Mouse (Mus musculus): ENCODE data around the gene Iqce. TPM values are rescaled to one million over a fixed set of nuclear protein-coding genes. Genes with fewer than 3 reads are reported as not detected.

The Iqce gene
- polyA plus RNA-seq (2012; fragmentation: generic; extraction: Trizol) = 4.8 TPM

- Histone ChIP-seq H3ac (ENCODE audit: control insufficient read depth, insufficient read length) (peak within 1 kb of the TSS; percentile 73), H3K4me2 (ENCODE audit: low read depth) (peak within 1 kb of the TSS; percentile 84), H3K79me2 (ENCODE audit: control insufficient read depth, insufficient read depth) (no peaks in the 10 kb centered on the region), H3K4me3 (peak within 1 kb of the TSS; percentile 50), H3K36me3 (ENCODE audit: control insufficient read depth, insufficient read depth) (peaks cover 2% of the 10 kb centered on the region), H3K27me3 (ENCODE audit: control insufficient read depth, insufficient read depth, insufficient read length) (no peaks in the 10 kb centered on the region)
- TF ChIP-seq REST (IDR thresholded peaks at IDR 0.05; ENCODE audit: insufficient read depth, insufficient read length) (no peak), POLR2AphosphoS2 (IDR thresholded peaks at IDR 0.05; ENCODE audit: insufficient read length, low read depth) (peak; percentile 36), MYOD1 (IDR thresholded peaks at IDR 0.05; ENCODE audit: control insufficient read depth in 1 of 3, insufficient read length in 2 of 3, low read depth in 2 of 3) (no peak), USF1 (IDR thresholded peaks at IDR 0.05; ENCODE audit: low read depth) (no peak), MAX (IDR thresholded peaks at IDR 0.05; ENCODE audit: low read depth) (no peak), TCF3 (IDR thresholded peaks at IDR 0.05; ENCODE audit: insufficient read length, low read depth) (no peak), POLR2A (IDR thresholded peaks at IDR 0.05; ENCODE audit: insufficient read length, low read depth) (peak; percentile 70), TCF12 (IDR thresholded peaks at IDR 0.05; ENCODE audit: insufficient read depth, poor library complexity, severe bottlenecking) (no peak), MYOG (IDR thresholded peaks at IDR 0.05; ENCODE audit: control insufficient read depth in 1 of 3, insufficient read depth in 1 of 3, insufficient read length in 2 of 3, low read depth in 2 of 3) (no peak), CEBPB (IDR thresholded peaks at IDR 0.05; ENCODE audit: insufficient read depth, poor library complexity, severe bottlenecking) (no peak), SRF (IDR thresholded peaks at IDR 0.05; ENCODE audit: control insufficient read depth, insufficient read length, low read depth) (no peak), E2F4 (IDR thresholded peaks at IDR 0.05; ENCODE audit: insufficient read depth) (no peak)
Measured at GRCm38 (mm10) chr5:140702103-140702513, at the start of gene Iqce. TSS of gene Iqce (minus strand) at chr5:140702378.

- TF ChIP-seq SRF (IDR thresholded peaks at IDR 0.05; ENCODE audit: control insufficient read depth, insufficient read length, low read depth) (no peak), MAX (IDR thresholded peaks at IDR 0.05; ENCODE audit: low read depth) (no peak), CEBPB (IDR thresholded peaks at IDR 0.05; ENCODE audit: insufficient read depth, poor library complexity, severe bottlenecking) (no peak), TCF3 (IDR thresholded peaks at IDR 0.05; ENCODE audit: insufficient read length, low read depth) (no peak), POLR2AphosphoS2 (IDR thresholded peaks at IDR 0.05; ENCODE audit: insufficient read length, low read depth) (no peak), TCF12 (IDR thresholded peaks at IDR 0.05; ENCODE audit: insufficient read depth, poor library complexity, severe bottlenecking) (no peak), USF1 (IDR thresholded peaks at IDR 0.05; ENCODE audit: low read depth) (no peak)
Measured at GRCm38 (mm10) chr5:140750925-140751324, 48.7 kb upstream of the Iqce start.

GRCm38 (mm10) chr5:140749062-140749875 is 47.1 kb upstream of the Iqce start:
- TF ChIP-seq POLR2A (IDR thresholded peaks at IDR 0.05; ENCODE audit: insufficient read length, low read depth) (peak; percentile 38), E2F4 (IDR thresholded peaks at IDR 0.05; ENCODE audit: insufficient read depth) (no peak), MYOD1 (IDR thresholded peaks at IDR 0.05; ENCODE audit: control insufficient read depth in 1 of 3, insufficient read length in 2 of 3, low read depth in 2 of 3) (no peak), USF1 (IDR thresholded peaks at IDR 0.05; ENCODE audit: low read depth) (no peak), CEBPB (IDR thresholded peaks at IDR 0.05; ENCODE audit: insufficient read depth, poor library complexity, severe bottlenecking) (peak; percentile 73; the same call in 1 of the 2 replicates), TCF3 (IDR thresholded peaks at IDR 0.05; ENCODE audit: insufficient read length, low read depth) (no peak), REST (IDR thresholded peaks at IDR 0.05; ENCODE audit: insufficient read depth, insufficient read length) (no peak), POLR2AphosphoS2 (IDR thresholded peaks at IDR 0.05; ENCODE audit: insufficient read length, low read depth) (no peak), TCF12 (IDR thresholded peaks at IDR 0.05; ENCODE audit: insufficient read depth, poor library complexity, severe bottlenecking) (no peak), MYOG (IDR thresholded peaks at IDR 0.05; ENCODE audit: control insufficient read depth in 1 of 3, insufficient read depth in 1 of 3, insufficient read length in 2 of 3, low read depth in 2 of 3) (no peak), SRF (IDR thresholded peaks at IDR 0.05; ENCODE audit: control insufficient read depth, insufficient read length, low read depth) (no peak)
- H3K4me2 ChIP-seq (ENCODE audit: low read depth) = peak overlapping the region; percentile 63
- peak overlapping the region; percentile 23 for H3K4me3 ChIP-seq

More at GRCm38 (mm10) chr5:140750925-140751324, 48.7 kb upstream of the Iqce start:
- no peaks in the 10 kb centered on the region for H3K36me3 ChIP-seq (ENCODE audit: control insufficient read depth, insufficient read depth)
- no peaks in the 10 kb centered on the region for H3K27me3 ChIP-seq (ENCODE audit: control insufficient read depth, insufficient read depth, insufficient read length)
- H3K79me2 ChIP-seq (ENCODE audit: control insufficient read depth, insufficient read depth) = no peaks in the 10 kb centered on the region
- H3K4me3 ChIP-seq = no peak overlapping the region
- H3K4me2 ChIP-seq (ENCODE audit: low read depth) = no peak overlapping the region
- no peak overlapping the region for H3ac ChIP-seq (ENCODE audit: control insufficient read depth, insufficient read length)

GRCm38 (mm10) chr5:140748425-140748824 is 46.2 kb upstream of the Iqce start:
- Histone ChIP-seq H3K4me3 (peak overlapping the region; percentile 23), H3K27me3 (ENCODE audit: control insufficient read depth, insufficient read depth, insufficient read length) (no peaks in the 10 kb centered on the region), H3K79me2 (ENCODE audit: control insufficient read depth, insufficient read depth) (no peaks in the 10 kb centered on the region), H3K36me3 (ENCODE audit: control insufficient read depth, insufficient read depth) (no peaks in the 10 kb centered on the region), H3K4me2 (ENCODE audit: low read depth) (no peak overlapping the region), H3ac (ENCODE audit: control insufficient read depth, insufficient read length) (no peak overlapping the region)
- no peak for TF ChIP-seq POLR2AphosphoS2 (IDR thresholded peaks at IDR 0.05; ENCODE audit: insufficient read length, low read depth)
- TF ChIP-seq E2F4 (IDR thresholded peaks at IDR 0.05; ENCODE audit: insufficient read depth) = no peak
- no peak for TF ChIP-seq MAX (IDR thresholded peaks at IDR 0.05; ENCODE audit: low read depth)
- TF ChIP-seq POLR2A (IDR thresholded peaks at IDR 0.05; ENCODE audit: insufficient read length, low read depth) = no peak
- no peak for TF ChIP-seq MYOG (IDR thresholded peaks at IDR 0.05; ENCODE audit: control insufficient read depth in 1 of 3, insufficient read depth in 1 of 3, insufficient read length in 2 of 3, low read depth in 2 of 3)
- no peak for TF ChIP-seq CEBPB (IDR thresholded peaks at IDR 0.05; ENCODE audit: insufficient read depth, poor library complexity, severe bottlenecking)
- TF ChIP-seq SRF (IDR thresholded peaks at IDR 0.05; ENCODE audit: control insufficient read depth, insufficient read length, low read depth) = no peak
- no peak for TF ChIP-seq USF1 (IDR thresholded peaks at IDR 0.05; ENCODE audit: low read depth)
- no peak for TF ChIP-seq MYOD1 (IDR thresholded peaks at IDR 0.05; ENCODE audit: control insufficient read depth in 1 of 3, insufficient read length in 2 of 3, low read depth in 2 of 3)
- TF ChIP-seq TCF3 (IDR thresholded peaks at IDR 0.05; ENCODE audit: insufficient read length, low read depth) = no peak
- no peak for TF ChIP-seq REST (IDR thresholded peaks at IDR 0.05; ENCODE audit: insufficient read depth, insufficient read length)
- no peak for TF ChIP-seq TCF12 (IDR thresholded peaks at IDR 0.05; ENCODE audit: insufficient read depth, poor library complexity, severe bottlenecking)

More at GRCm38 (mm10) chr5:140749062-140749875, 47.1 kb upstream of the Iqce start:
- Histone ChIP-seq H3K36me3 (ENCODE audit: control insufficient read depth, insufficient read depth) (no peaks in the 10 kb centered on the region), H3ac (ENCODE audit: control insufficient read depth, insufficient read length) (no peak overlapping the region), H3K79me2 (ENCODE audit: control insufficient read depth, insufficient read depth) (no peaks in the 10 kb centered on the region), H3K27me3 (ENCODE audit: control insufficient read depth, insufficient read depth, insufficient read length) (no peaks in the 10 kb centered on the region)
